Mouse (Mus musculus): Measurements from ENCODE around the gene Cr1l. TPM values are rescaled to one million over a fixed set of nuclear protein-coding genes. Genes with fewer than 3 reads are reported as not detected.

The Cr1l gene
- polyA plus RNA-seq, 1 experiment, result 15.2 TPM

DNA sequence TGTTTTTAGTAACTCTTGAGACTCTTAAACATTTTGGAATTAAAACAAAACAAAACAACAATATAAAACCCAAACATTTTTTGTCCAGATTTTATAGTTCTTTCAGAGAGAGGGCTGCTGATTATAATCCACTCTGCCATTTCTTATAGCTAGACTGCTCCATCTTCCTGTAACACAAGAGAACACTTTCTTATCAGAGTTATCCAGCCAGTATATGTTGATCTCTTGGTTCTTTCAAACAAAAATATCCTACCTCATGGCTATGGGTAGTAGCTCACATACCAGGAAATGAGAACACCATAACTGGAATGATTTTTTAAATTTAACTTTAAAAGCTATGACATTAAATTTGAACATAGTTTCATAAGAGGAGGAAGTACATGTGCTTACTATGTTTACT, 49.2 kb downstream of the Cr1l start:
- Histone ChIP-seq H3K27me3 (ENCODE audit: control insufficient read depth, insufficient read depth, low read length) (no peaks in the 10 kb centered on the region), H3K36me3 (ENCODE audit: control insufficient read depth, insufficient read depth, low read length) (no peaks in the 10 kb centered on the region), H3K4me3 (ENCODE audit: low read depth, low read length) (no peak overlapping the region), H3K27ac (ENCODE audit: insufficient read depth, low read depth, low read length) (no peak overlapping the region), H3K4me1 (ENCODE audit: control insufficient read depth, insufficient read depth, insufficient read length, low read length) (no peaks in the 10 kb centered on the region)
- TF ChIP-seq POLR2A (IDR thresholded peaks at IDR 0.05; ENCODE audit: low read depth, low read length) (no peak), CTCF (IDR thresholded peaks at IDR 0.05; ENCODE audit: extremely low read depth, insufficient read length, insufficient replicate concordance, low read depth, low read length) (no peak)

Other genes with a start within 250 kb of the Cr1l start
- 4.5 and 5.8 TPM in 2 replicates for gene Cd34, start 192.8 kb downstream of the Cr1l start, polyA plus RNA-seq (2012; rRNA removed)
- gene Cd46, start 39.3 kb downstream of the Cr1l start, polyA plus RNA-seq (2012; rRNA removed), result 0.08 and 0.14 TPM in 2 replicates
- 0.37 and 0.58 TPM in 2 replicates for gene Cr2, start 45.1 kb upstream of the Cr1l start, polyA plus RNA-seq (2012; rRNA removed)

Data from small intestine, adult 2 months (tissue).